Mouse (Mus musculus) frontal cortex, postnatal 25 days (tissue): ENCODE results near the gene Has3.

Source experiments
- DNase-seq, 2 experiments: peaks; one replicate each; pipeline ENCODE4 v3.0.0; 2022; ENCODE audit warnings: low spot score in 2 of 2

The Has3 gene

GRCm38 (mm10) chr8:106929921-106930320, 59.9 kb downstream of the Has3 start:
- no peak for DNase-seq

- DNase-seq, result no peak
These were observed 62.5 kb downstream of the Has3 start for GRCm38 (mm10) chr8:106932376-106933065.

GRCm38 (mm10) chr8:106933506-106934143, 63.6 kb downstream of the Has3 start:
- no peak for DNase-seq
